Mouse (Mus musculus): ENCODE measurements around the gene Pick1. TPM values are rescaled to one million over a fixed set of nuclear protein-coding genes. Genes with fewer than 3 reads are reported as not detected.
"Not testable (repeated sequence)": the region's sequence is repeated elsewhere in the genome, so short reads cannot be mapped to it uniquely, and the experiment has no call there.

The Pick1 gene
- polyA plus RNA-seq, 1 experiment from 2014 or later = 49.8 TPM

DNA sequence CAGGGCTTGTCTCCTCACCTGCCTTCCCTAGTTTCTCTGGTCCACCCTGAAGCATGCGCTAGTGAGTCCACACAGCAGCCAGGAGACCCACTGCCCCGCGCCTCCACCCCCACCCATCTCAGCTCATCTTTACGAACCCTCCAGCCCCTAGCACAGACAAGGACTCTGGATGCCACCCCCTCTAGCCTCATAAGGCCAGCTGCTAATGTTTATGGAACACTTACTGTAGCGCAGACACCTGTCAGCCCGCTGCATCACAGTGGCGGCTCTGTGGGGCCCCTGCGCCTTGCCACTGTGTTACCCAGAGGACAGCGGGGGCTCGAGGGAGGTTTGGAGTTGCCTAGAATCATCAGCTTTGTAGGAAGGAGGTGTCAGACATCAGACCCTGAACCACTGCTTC is 26.4 kb upstream of the Pick1 start:
- no peak for ATAC-seq (replicated peaks; ENCODE audit: low FRiP score)
- Histone ChIP-seq H3K27ac (no peak overlapping the region), H3K4me2 (no peak overlapping the region), H3K27me3 (peaks cover 9% of the 10 kb centered on the region; the same call in 1 of the 2 replicates), H3K4me3 (replicated peaks) (no peak overlapping the region), H3K36me3 (no peaks in the 10 kb centered on the region), H3K9ac (no peak overlapping the region), H3K9me3 (replicated peaks) (no peaks in the 10 kb centered on the region), H3K4me1 (peaks cover 21% of the 10 kb centered on the region)
- 34% methylated on average over 10 of the region's 10 CpGs for WGBS

DNA sequence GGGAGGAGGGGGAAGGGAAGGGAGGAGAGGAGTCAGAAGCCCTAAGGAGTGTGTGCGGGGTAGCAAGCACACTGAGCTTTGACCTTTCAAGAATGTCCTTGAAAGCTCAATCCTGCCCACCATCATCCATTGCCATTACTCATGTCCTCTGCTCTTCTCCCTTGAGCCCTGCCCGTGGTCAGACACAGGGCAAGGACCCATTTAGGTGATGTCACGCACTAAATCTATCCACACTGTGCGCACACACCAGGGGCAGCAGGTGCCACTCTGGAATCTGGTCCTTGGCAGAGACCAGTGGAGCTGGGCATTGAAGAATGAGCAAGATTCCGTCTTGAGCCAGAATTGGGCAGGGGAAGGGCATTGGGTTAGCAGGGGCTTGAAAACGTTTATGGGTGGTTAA is 20.8 kb upstream of the Pick1 start:
- Histone ChIP-seq H3K9ac (no peak overlapping the region), H3K4me3 (replicated peaks) (no peak overlapping the region), H3K27ac (no peak overlapping the region), H3K27me3 (no peaks in the 10 kb centered on the region), H3K9me3 (replicated peaks) (no peaks in the 10 kb centered on the region), H3K4me1 (peaks cover 11% of the 10 kb centered on the region), H3K4me2 (no peak overlapping the region), H3K36me3 (no peaks in the 10 kb centered on the region)
- 62% methylated on average over 6 of the region's 6 CpGs for WGBS
- ATAC-seq (replicated peaks; ENCODE audit: low FRiP score) = no peak

DNA sequence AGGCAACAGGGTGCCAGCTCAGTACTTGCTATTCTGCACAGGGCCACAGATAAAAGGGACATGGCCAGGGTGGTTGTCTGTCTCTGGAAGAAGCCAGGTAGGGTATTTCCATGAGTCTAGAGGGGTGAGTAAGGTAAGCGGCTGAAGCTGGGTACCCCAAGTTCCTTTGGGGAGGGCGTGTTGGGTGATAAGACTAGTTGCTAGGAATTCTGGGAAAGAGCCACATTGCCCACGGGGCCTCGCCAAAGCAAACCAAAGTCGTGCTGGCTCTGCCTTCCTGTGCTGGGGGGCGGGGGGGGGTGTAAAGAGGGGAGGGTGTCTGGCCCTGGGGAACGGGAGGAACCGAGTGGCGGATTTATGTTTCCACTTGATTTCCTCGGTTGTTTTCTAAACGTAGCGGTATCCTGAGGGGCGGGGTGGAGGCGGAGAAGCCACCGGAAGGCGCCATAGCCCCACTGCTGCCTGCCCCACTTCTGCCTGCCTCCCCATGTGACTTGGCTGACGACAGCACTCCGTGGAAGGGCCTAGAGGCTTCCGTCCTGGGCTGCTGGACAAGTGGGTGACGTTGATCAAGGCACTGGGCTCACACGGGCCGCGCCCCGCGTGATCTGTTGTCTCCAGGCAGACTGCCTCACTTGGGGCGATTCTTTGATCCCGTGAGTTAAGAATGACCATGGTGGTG is 20.1 kb upstream of the Pick1 start:
- ATAC-seq (replicated peaks; ENCODE audit: low FRiP score) = 0 out of 2 replicates have a peak, but pooled peaks have one; percentile 28
- Histone ChIP-seq H3K4me2 (0 out of 2 replicates have a peak overlapping the region, but pooled peaks have one; percentile 9), H3K4me1 (peaks cover 11% of the 10 kb centered on the region), H3K27me3 (no peaks in the 10 kb centered on the region), H3K36me3 (no peaks in the 10 kb centered on the region), H3K9ac (no peak overlapping the region), H3K9me3 (replicated peaks) (no peaks in the 10 kb centered on the region), H3K4me3 (replicated peaks) (no peak overlapping the region), H3K27ac (no peak overlapping the region)
- 71% methylated on average over 27 of the region's 27 CpGs for WGBS

DNA sequence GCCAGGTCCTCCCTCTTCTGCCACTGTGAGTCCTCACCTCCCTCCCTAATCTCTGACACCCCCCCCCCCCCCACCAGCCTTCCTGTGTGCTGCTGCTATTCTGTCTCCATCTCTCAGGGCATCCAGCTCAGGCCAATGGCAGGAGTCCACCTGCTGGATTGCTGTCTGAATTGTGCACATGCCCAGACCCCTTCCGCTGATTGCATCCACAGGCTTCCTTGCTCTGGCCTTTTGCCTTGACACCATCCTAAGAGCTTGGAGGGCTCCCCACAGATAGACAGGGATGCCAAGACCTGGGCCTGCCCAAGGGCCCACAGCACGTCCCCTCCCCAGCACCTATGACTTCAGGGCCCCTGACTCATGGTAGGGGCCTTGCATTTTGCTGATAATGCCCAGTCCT is 18.6 kb upstream of the Pick1 start:
- H3K36me3 ChIP-seq = no peaks in the 10 kb centered on the region
- no peaks in the 10 kb centered on the region for H3K9me3 ChIP-seq (replicated peaks)
- no peak for ATAC-seq (replicated peaks; ENCODE audit: low FRiP score)
- H3K27ac ChIP-seq = no peak overlapping the region
- H3K4me3 ChIP-seq (replicated peaks) = no peak overlapping the region
- no peaks in the 10 kb centered on the region for H3K27me3 ChIP-seq
- no peak overlapping the region for H3K9ac ChIP-seq
- peaks cover 11% of the 10 kb centered on the region for H3K4me1 ChIP-seq
- WGBS = 73% methylated on average over 2 of the region's 2 CpGs
- no peak overlapping the region for H3K4me2 ChIP-seq

DNA sequence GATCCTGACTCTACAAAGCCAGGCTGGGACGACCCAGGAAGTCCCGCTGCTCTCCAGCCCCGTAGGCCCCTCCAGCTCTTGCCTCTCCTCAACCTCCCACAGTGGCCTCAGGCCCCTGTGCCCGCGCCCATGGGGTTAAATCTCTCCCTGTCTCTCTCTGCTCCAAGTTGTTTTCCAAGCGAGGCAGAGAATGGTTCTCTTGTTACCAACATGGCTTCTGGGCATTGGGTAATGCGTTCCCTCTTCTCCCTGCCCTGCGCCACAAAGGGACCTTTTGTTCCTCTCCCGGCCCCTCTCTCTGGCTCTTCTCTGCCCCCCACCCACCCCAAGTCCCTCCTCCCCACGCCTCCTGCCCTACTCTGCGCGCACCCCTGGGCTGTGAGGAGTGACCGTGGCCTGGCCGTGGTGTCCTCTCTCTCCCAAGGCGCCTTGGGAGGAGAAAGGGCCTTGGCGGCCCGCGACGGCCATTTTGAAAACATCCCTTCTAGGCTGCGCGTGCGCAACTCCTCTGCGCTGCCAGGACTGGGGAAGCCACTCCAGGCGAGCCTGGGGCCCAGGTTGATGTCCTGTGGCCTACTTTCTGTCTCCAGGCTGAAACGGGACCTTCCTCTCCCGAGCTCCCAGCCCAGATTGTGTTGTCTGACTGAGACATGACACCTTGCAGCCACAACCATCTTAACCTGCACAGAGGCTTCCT is 16.1 kb upstream of the Pick1 start:
- Histone ChIP-seq H3K4me1 (peaks cover 11% of the 10 kb centered on the region), H3K4me3 (replicated peaks) (no peak overlapping the region), H3K9ac (no peak overlapping the region), H3K27ac (0 out of 2 replicates have a peak overlapping the region, but pooled peaks have one; percentile 3), H3K36me3 (no peaks in the 10 kb centered on the region), H3K4me2 (no peak overlapping the region), H3K27me3 (no peaks in the 10 kb centered on the region), H3K9me3 (replicated peaks) (no peaks in the 10 kb centered on the region)
- WGBS = 83% methylated on average over 26 of the region's 26 CpGs
- ATAC-seq (replicated peaks; ENCODE audit: low FRiP score) = no peak

DNA sequence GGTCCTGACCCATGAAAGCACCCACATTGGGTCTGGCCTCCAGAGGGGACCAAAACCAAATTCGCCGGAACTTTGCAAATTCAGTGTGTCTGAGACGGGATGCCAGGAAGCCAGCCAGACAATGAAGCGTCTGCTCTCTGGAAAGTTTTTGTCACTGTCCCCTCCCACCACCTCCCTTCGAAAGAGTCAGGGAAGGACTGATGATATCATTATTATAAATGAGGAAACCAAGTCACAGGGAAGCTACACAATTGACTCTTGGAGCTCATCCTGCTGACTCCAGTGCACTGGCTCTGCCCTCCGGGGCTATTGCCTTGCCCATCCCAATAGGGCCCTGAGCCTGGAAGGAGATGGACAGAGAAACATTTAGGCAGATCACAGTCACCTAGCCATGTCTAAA is 15.4 kb upstream of the Pick1 start:
- Histone ChIP-seq H3K36me3 (no peaks in the 10 kb centered on the region), H3K9ac (no peak overlapping the region), H3K27me3 (no peaks in the 10 kb centered on the region), H3K27ac (no peak overlapping the region), H3K4me2 (no peak overlapping the region), H3K4me3 (replicated peaks) (no peak overlapping the region), H3K4me1 (peaks cover 11% of the 10 kb centered on the region), H3K9me3 (replicated peaks) (no peaks in the 10 kb centered on the region)
- no peak for ATAC-seq (replicated peaks; ENCODE audit: low FRiP score)
- WGBS = 77% methylated on average over 6 of the region's 6 CpGs

DNA sequence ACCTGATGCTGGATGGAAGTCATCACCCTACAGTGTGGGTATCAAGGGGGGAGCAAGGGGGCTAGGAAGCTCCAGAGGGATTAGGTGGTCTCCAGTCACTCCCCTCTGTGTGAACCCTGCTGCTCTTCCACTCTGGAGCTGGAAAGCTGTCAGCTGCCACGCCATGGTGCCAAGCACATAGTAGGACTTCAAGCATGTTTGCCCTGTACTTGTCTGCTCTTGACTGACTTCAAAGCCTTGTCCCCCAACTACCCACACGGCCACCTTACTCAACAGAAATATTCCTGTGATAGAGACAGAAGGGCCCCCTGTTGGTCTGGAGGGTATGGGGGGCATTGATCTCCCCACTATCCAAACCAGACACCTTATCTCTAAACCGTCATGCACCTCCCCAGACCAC is 12.8 kb upstream of the Pick1 start:
- H3K4me3 ChIP-seq (replicated peaks) = no peak overlapping the region
- no peaks in the 10 kb centered on the region for H3K36me3 ChIP-seq
- ATAC-seq (replicated peaks; ENCODE audit: low FRiP score) = no peak
- H3K27ac ChIP-seq = no peak overlapping the region
- H3K4me1 ChIP-seq = peaks cover 15% of the 10 kb centered on the region
- no peaks in the 10 kb centered on the region for H3K9me3 ChIP-seq (replicated peaks)
- H3K27me3 ChIP-seq = no peaks in the 10 kb centered on the region
- H3K4me2 ChIP-seq = no peak overlapping the region
- H3K9ac ChIP-seq = no peak overlapping the region
- WGBS = 71% methylated on average over 3 of the region's 3 CpGs

DNA sequence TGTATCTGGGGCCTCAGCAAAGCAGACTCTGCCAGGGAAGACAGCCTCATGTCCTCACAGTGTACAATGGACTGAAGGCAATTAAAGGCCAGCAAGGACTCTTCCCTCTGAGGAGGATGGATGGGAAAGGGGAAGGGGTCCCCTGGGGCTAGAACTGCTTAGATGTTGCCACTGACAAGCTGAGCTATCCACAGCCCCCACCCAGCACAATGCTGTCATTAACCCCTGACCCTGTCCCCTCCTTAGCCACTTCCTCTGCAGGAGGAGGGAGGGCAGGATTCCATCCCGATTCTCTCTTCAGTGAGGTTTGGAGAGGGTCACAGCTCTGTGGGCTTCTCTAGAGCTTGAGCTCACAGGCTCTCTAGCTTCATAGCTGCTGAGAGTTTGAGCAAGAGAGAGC is 9.4 kb upstream of the Pick1 start:
- no peak overlapping the region for H3K4me2 ChIP-seq
- ATAC-seq (replicated peaks; ENCODE audit: low FRiP score) = peak; percentile 61
- H3K27me3 ChIP-seq = 0 out of 2 replicates have a peak, but pooled peaks cover 4% of the 10 kb centered on the region
- no peaks in the 10 kb centered on the region for H3K36me3 ChIP-seq
- H3K4me1 ChIP-seq = peaks cover 10% of the 10 kb centered on the region
- 0% methylated on average over 1 of the region's 1 CpGs for WGBS
- H3K9me3 ChIP-seq (replicated peaks) = no peaks in the 10 kb centered on the region
- no peak overlapping the region for H3K9ac ChIP-seq
- H3K27ac ChIP-seq = peak overlapping the region; percentile 51; the same call in 1 of the 2 replicates
- H3K4me3 ChIP-seq (replicated peaks) = no peak overlapping the region

DNA sequence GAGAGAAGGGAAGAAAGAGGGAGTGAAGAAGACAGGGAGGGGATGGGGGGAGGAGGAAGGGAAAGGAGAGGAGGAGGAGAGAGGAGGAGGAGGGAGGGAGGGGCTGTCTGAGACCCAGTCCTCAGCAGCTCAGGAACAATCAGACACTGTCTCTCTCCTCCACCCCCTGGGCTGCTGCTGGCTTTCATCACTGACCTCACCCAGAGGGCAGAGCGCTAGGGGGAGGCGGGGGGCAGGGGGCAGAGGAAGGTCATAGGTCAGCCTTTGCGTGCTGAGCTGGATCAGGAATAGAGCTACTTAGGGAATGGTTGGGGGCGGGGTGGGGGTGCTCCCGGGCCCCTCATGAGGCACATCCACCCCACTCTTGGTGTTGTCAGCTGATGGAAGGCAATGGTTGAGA is 5.3 kb upstream of the Pick1 start:
- Histone ChIP-seq H3K4me3 (replicated peaks) (no peak overlapping the region), H3K9me3 (replicated peaks) (no peaks in the 10 kb centered on the region)

DNA sequence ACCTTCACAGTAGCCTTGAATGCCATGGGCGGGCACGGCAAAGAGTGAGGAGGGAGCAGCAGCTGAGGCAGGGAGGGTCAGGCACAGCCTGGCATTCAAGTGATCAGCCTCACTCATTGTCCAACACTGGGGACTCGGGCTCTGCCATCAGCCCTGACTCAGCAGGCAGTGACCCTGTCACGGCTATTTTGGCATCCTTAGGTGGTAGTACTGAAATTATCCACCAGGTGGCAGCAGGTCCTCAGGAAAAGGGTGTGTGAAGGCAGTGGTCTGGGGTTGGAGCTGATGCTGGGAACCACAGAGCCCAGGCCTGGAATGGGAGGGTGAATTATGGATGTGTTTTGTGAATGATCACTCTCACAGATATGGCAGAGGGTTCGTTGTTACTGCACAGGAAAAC is 4.3 kb upstream of the Pick1 start:
- 0 out of 2 replicates have a peak, but pooled peaks cover 4% of the 10 kb centered on the region for H3K27me3 ChIP-seq
- no peak overlapping the region for H3K27ac ChIP-seq
- ATAC-seq (replicated peaks; ENCODE audit: low FRiP score) = peak; percentile 44
- H3K9me3 ChIP-seq (replicated peaks) = no peaks in the 10 kb centered on the region
- H3K4me3 ChIP-seq (replicated peaks) = no peak overlapping the region
- peaks cover 12% of the 10 kb centered on the region for H3K4me1 ChIP-seq
- no peak overlapping the region for H3K9ac ChIP-seq
- WGBS = 11% methylated on average over 5 of the region's 5 CpGs
- no peaks in the 10 kb centered on the region for H3K36me3 ChIP-seq
- no peak overlapping the region for H3K4me2 ChIP-seq

More for the DNA sequence above, 5.3 kb upstream of the Pick1 start:
- no peak overlapping the region for H3K4me2 ChIP-seq
- H3K27me3 ChIP-seq = 0 out of 2 replicates have a peak, but pooled peaks cover 4% of the 10 kb centered on the region
- ATAC-seq (replicated peaks; ENCODE audit: low FRiP score) = no peak
- WGBS = 9% methylated on average over 5 of the region's 5 CpGs
- no peak overlapping the region for H3K27ac ChIP-seq
- H3K4me1 ChIP-seq = peaks cover 12% of the 10 kb centered on the region
- no peak overlapping the region for H3K9ac ChIP-seq
- no peaks in the 10 kb centered on the region for H3K36me3 ChIP-seq

DNA sequence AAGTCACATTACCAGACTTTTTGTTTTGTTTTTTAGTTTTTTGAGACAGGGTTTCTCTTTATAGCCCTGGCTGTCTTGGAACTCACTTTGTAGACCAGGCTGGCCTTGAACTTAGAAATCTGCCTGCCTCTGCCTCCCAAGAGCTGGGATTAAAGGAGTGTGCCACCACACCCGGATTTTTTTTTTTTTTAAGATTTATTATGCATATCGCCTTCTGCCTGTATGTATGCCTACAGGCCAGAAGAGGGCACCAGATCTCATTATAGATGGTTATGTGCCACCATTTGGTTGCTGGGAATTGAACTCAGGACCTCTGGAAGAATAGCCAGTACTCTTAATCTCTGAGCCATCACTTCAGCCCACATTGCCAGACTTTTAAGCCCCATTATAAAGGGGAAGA is 3.2 kb upstream of the Pick1 start:
- not testable (repeated sequence) for H3K36me3 ChIP-seq; H3K27ac ChIP-seq; H3K9me3 ChIP-seq (replicated peaks); H3K4me2 ChIP-seq; ATAC-seq (replicated peaks; ENCODE audit: low FRiP score); H3K27me3 ChIP-seq; H3K9ac ChIP-seq; H3K4me3 ChIP-seq (replicated peaks)
- H3K4me1 ChIP-seq = peaks cover 19% of the 10 kb centered on the region
- WGBS = 59% methylated on average over 2 of the region's 2 CpGs

DNA sequence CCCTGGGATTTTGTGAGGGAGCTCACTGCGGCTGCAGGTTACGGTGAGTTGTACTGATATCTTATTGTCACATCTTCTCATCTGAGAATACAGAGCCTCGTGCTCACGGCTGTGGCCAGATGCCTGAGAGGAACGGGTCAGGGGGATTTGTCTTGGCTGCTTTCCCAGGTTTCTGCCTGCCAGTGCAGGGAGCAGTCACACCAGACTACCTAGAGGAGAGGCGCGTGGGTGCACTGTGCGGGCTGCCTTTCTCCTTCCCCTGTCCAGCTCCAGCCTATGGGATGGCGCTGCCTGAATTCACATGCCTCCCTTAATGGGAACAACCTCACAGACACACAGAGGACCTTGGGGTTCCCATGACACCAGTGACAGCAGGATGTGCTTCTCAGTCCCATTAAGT is 6.3 kb downstream of the Pick1 start:
- Histone ChIP-seq H3K4me1 (peaks cover 2% of the 10 kb centered on the region), H3K9ac (no peak overlapping the region), H3K4me3 (replicated peaks) (no peak overlapping the region), H3K27ac (no peak overlapping the region), H3K4me2 (no peak overlapping the region), H3K36me3 (peaks cover 88% of the 10 kb centered on the region), H3K9me3 (replicated peaks) (no peaks in the 10 kb centered on the region), H3K27me3 (no peaks in the 10 kb centered on the region)
- no peak for ATAC-seq (replicated peaks; ENCODE audit: low FRiP score)
- 71% methylated on average over 9 of the region's 9 CpGs for WGBS
